Mouse (Mus musculus) stomach, postnatal 0 days (tissue): ENCODE data around the gene Scaf1. TPM values are rescaled to one million over a fixed set of nuclear protein-coding genes. Genes with fewer than 3 reads are reported as not detected.

Experiments used
- ATAC-seq: fragments of 200-750 bp; cut with Nextera tagmentation; 2 replicates; pipeline ENCODE4 v1.8.0; 2017; ENCODE audit not compliant: low FRiP score, low TSS enrichment
- DNase-seq: peaks from one replicate; pipeline ENCODE4 v3.0.0-alpha.2; 2016; ENCODE audit warnings: low spot score
- H3K27ac ChIP-seq: fragments of 300-500 bp; sonication (generic); replicated peaks from 2 replicates; pipeline ENCODE4 v1.5.1; 2014; ENCODE audit warnings: mild to moderate bottlenecking, control low read depth
- H3K27me3 ChIP-seq: fragments of 300-500 bp; sonication (generic); 2 replicates; pipeline ENCODE4 v1.6.1; 2014; ENCODE audit warnings: low read length; ENCODE audit not compliant: control insufficient read depth, insufficient read depth
- H3K36me3 ChIP-seq: fragments of 300-500 bp; sonication (generic); 2 replicates; pipeline ENCODE4 v1.6.1; 2014; ENCODE audit warnings: low read length, mixed read lengths; ENCODE audit not compliant: control insufficient read depth, insufficient read depth
- H3K4me1 ChIP-seq: fragments of 300-500 bp; sonication (generic); replicated peaks from 2 replicates; pipeline ENCODE4 v1.6.1; 2014; ENCODE audit warnings: antibody characterized with exemption; ENCODE audit not compliant: control insufficient read depth, insufficient read depth
- H3K4me2 ChIP-seq: fragments of 300-500 bp; sonication (generic); replicated peaks from 2 replicates; pipeline ENCODE4 v1.6.1; 2014; ENCODE audit warnings: low read depth, mild to moderate bottlenecking, control low read depth, moderate library complexity
- H3K4me3 ChIP-seq: fragments of 300-500 bp; sonication (generic); 2 replicates; pipeline ENCODE4 v1.5.1; 2014; ENCODE audit warnings: low read depth, low read length, control low read depth
- H3K9ac ChIP-seq: fragments of 300-500 bp; sonication (generic); 2 replicates; pipeline ENCODE4 v1.6.1; 2014; ENCODE audit warnings: mild to moderate bottlenecking, low read length, control low read depth, mixed read lengths
- H3K9me3 ChIP-seq: fragments of 300-500 bp; sonication (generic); 2 replicates; pipeline ENCODE4 v1.6.1; 2016; ENCODE audit warnings: low read length; ENCODE audit not compliant: control insufficient read depth
- CTCF ChIP-seq: IDR thresholded peaks from 2 replicates; pipeline ENCODE4 v1.5.1; 2016; ENCODE audit warnings: antibody characterized with exemption, low read depth, mild to moderate bottlenecking, moderate library complexity
- EP300 ChIP-seq: optimal IDR thresholded peaks from 2 replicates; pipeline ENCODE3; 2016; ENCODE audit warnings: antibody characterized with exemption
- WGBS: fragments of 180-500 bp; shearing (Covaris S2); extraction: QIAGEN DNeasy Blood & Tissue Kit; methylation state at CpG from one replicate; pipeline ENCODE4 v1.1.7; 2014; 5-methylcytosine and 5-hydroxymethylcytosine counted together
- polyA plus RNA-seq: library from polyadenylated mRNA; unstranded; fragments of >200 nt; fragmentation: Nextera tagmentation; extraction: Ambion mirVana; gene quantifications from 2 replicates; pipeline ENCODE4 v1.2.1, GENCODE M21; 2015

Scaf1 gene
- polyA plus RNA-seq, 1 experiment from 2014 or later, result 14.9 TPM

- Histone ChIP-seq H3K27me3 (no peaks in the 10 kb centered on the region), H3K27ac (0 out of 2 replicates have a peak overlapping the region, but pooled peaks have one; percentile 40), H3K9ac (peak overlapping the region; percentile 51), H3K4me1 (no peaks in the 10 kb centered on the region), H3K9me3 (no peaks in the 10 kb centered on the region), H3K4me2 (peak overlapping the region; percentile 56), H3K36me3 (peaks cover 10% of the 10 kb centered on the region), H3K4me3 (peak overlapping the region; percentile 46)
- WGBS, result 41% methylated on average over 14 of the region's 14 CpGs
- TF ChIP-seq EP300 (no peak), CTCF (no peak)
- DNase-seq (no peak), ATAC-seq (no peak)
These were observed 42.6 kb downstream of the Scaf1 start for GRCm38 (mm10) chr7:44973415-44974130.

GRCm38 (mm10) chr7:44971142-44971541 is 45.0 kb downstream of the Scaf1 start:
- Histone ChIP-seq H3K27me3 (no peaks in the 10 kb centered on the region), H3K27ac (no peak overlapping the region; the same call in 1 of the 2 replicates), H3K4me1 (no peaks in the 10 kb centered on the region), H3K9ac (no peak overlapping the region; the same call in 1 of the 2 replicates), H3K4me3 (no peak overlapping the region), H3K36me3 (0 out of 2 replicates have a peak, but pooled peaks cover 2% of the 10 kb centered on the region), H3K9me3 (no peaks in the 10 kb centered on the region), H3K4me2 (peak overlapping the region; percentile 81)
- DNase-seq (no peak), ATAC-seq (no peak)
- WGBS, result 43% methylated on average over 7 of the region's 7 CpGs
- TF ChIP-seq CTCF (no peak), EP300 (no peak)

GRCm38 (mm10) chr7:44970231-44970691 is 45.9 kb downstream of the Scaf1 start:
- TF ChIP-seq EP300, result no peak
- no peak for TF ChIP-seq CTCF
- no peaks in the 10 kb centered on the region for H3K27me3 ChIP-seq
- no peaks in the 10 kb centered on the region for H3K4me1 ChIP-seq
- H3K4me3 ChIP-seq, result peak overlapping the region; percentile 48
- H3K9me3 ChIP-seq, result no peaks in the 10 kb centered on the region
- H3K9ac ChIP-seq, result peak overlapping the region; percentile 64
- under 1% methylated on average over 36 of the region's 36 CpGs for WGBS
- peak overlapping the region; percentile 81 for H3K4me2 ChIP-seq
- H3K27ac ChIP-seq, result peak overlapping the region; percentile 69
- 0 out of 2 replicates have a peak, but pooled peaks cover 2% of the 10 kb centered on the region for H3K36me3 ChIP-seq
- peak; percentile 87 for DNase-seq
- peak; percentile 92 for ATAC-seq

GRCm38 (mm10) chr7:44966638-44967037 is 49.5 kb downstream of the Scaf1 start:
- Histone ChIP-seq H3K4me1 (no peaks in the 10 kb centered on the region; the same call in 1 of the 2 replicates), H3K4me3 (no peak overlapping the region), H3K36me3 (0 out of 2 replicates have a peak, but pooled peaks cover 2% of the 10 kb centered on the region), H3K4me2 (no peak overlapping the region), H3K27me3 (no peaks in the 10 kb centered on the region), H3K27ac (no peak overlapping the region), H3K9me3 (no peaks in the 10 kb centered on the region), H3K9ac (no peak overlapping the region)
- TF ChIP-seq EP300 (no peak), CTCF (peak; percentile 54)
- DNase-seq, result peak; percentile 64
- peak; percentile 19; the same call in 1 of the 2 replicates for ATAC-seq
- 59% methylated on average over 15 of the region's 15 CpGs for WGBS

- DNase-seq (peak; percentile 28), ATAC-seq (no peak)
- H3K36me3 ChIP-seq, result 0 out of 2 replicates have a peak, but pooled peaks cover 2% of the 10 kb centered on the region
- no peak overlapping the region for H3K27ac ChIP-seq
- no peak overlapping the region for H3K4me2 ChIP-seq
- no peak overlapping the region for H3K4me3 ChIP-seq
- no peaks in the 10 kb centered on the region; the same call in 1 of the 2 replicates for H3K4me1 ChIP-seq
- WGBS, result 77% methylated on average over 7 of the region's 7 CpGs
- H3K9ac ChIP-seq, result no peak overlapping the region
- TF ChIP-seq CTCF (peak; percentile 47), EP300 (no peak)
- no peaks in the 10 kb centered on the region for H3K27me3 ChIP-seq
- H3K9me3 ChIP-seq, result no peaks in the 10 kb centered on the region
These were observed 50.2 kb downstream of the Scaf1 start for GRCm38 (mm10) chr7:44965975-44966374.

- no peaks in the 10 kb centered on the region for H3K27me3 ChIP-seq
These were observed 51.2 kb downstream of the Scaf1 start for GRCm38 (mm10) chr7:44964990-44965389.

More at GRCm38 (mm10) chr7:44964990-44965389, 51.2 kb downstream of the Scaf1 start:
- TF ChIP-seq CTCF (no peak), EP300 (no peak)
- WGBS, result 98% methylated on average over 13 of the region's 13 CpGs
- Histone ChIP-seq H3K9me3 (no peaks in the 10 kb centered on the region), H3K4me1 (no peaks in the 10 kb centered on the region; the same call in 1 of the 2 replicates), H3K36me3 (0 out of 2 replicates have a peak, but pooled peaks cover 2% of the 10 kb centered on the region), H3K4me2 (no peak overlapping the region), H3K4me3 (no peak overlapping the region), H3K9ac (no peak overlapping the region), H3K27ac (no peak overlapping the region)
- DNase-seq (no peak), ATAC-seq (no peak)
